Mouse (Mus musculus): Measurements from ENCODE around the gene Vmn1r4. TPM values are rescaled to one million over a fixed set of nuclear protein-coding genes. Genes with fewer than 3 reads are reported as not detected.

Vmn1r4 gene
- polyA plus RNA-seq, 1 experiment from 2014 or later: 0.47 TPM

GRCm38 (mm10) chr6:56920222-56921092 is 3.4 kb upstream of the Vmn1r4 start:
- no peak for DNase-seq (ENCODE audit: low spot score)
- H3K27me3 ChIP-seq (ENCODE audit: insufficient read depth, poor library complexity, severe bottlenecking): no peaks in the 10 kb centered on the region
- peaks cover 8% of the 10 kb centered on the region; the same call in 1 of the 2 replicates for H3K4me1 ChIP-seq (replicated peaks)
- no peaks in the 10 kb centered on the region for H3K9me3 ChIP-seq
- H3K36me3 ChIP-seq: no peaks in the 10 kb centered on the region
- no peak overlapping the region for H3K4me3 ChIP-seq
- WGBS: 75% methylated on average over 12 of the region's 12 CpGs
- H3K27ac ChIP-seq: no peak overlapping the region

DNA sequence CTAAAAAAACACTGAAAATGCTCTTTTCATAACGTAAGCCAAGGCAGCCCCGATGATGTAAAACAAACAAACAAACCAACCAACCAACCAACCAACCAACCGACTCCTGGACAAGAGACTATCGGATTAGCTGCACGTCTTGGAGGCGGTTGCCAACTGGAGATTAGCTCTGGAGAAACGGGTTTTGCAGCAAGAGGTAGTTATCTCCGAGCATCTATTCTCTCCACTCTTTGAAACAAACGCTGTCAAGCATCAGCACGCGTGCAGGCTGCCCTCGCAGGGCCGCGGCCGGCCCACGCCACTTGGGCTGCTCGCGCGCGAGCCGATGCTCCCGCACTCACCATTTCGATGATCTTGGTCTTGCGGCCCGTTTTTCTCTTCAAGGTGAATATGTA is 487 bp upstream of the Vmn1r4 start:
- H3K27ac ChIP-seq: peak overlapping the region; percentile 92
- no peaks in the 10 kb centered on the region for H3K36me3 ChIP-seq
- H3K4me3 ChIP-seq: peak overlapping the region; percentile 75
- H3K9me3 ChIP-seq: no peaks in the 10 kb centered on the region
- H3K4me1 ChIP-seq (replicated peaks): peaks cover 8% of the 10 kb centered on the region; the same call in 1 of the 2 replicates
- under 1% methylated on average over 25 of the region's 25 CpGs for WGBS
- DNase-seq (ENCODE audit: low spot score): no peak
- H3K27me3 ChIP-seq (ENCODE audit: insufficient read depth, poor library complexity, severe bottlenecking): no peaks in the 10 kb centered on the region

- DNase-seq (ENCODE audit: low spot score): no peak
- H3K4me3 ChIP-seq: no peak overlapping the region
- H3K27ac ChIP-seq: no peak overlapping the region
- no peaks in the 10 kb centered on the region for H3K27me3 ChIP-seq (ENCODE audit: insufficient read depth, poor library complexity, severe bottlenecking)
- H3K9me3 ChIP-seq: 0 out of 2 replicates have a peak, but pooled peaks cover 3% of the 10 kb centered on the region
- no peaks in the 10 kb centered on the region for H3K36me3 ChIP-seq
- no peaks in the 10 kb centered on the region for H3K4me1 ChIP-seq (replicated peaks)
- WGBS: 76% methylated on average over 4 of the region's 4 CpGs
Observed at GRCm38 (mm10) chr6:56931648-56932415, 8.0 kb downstream of the Vmn1r4 start.

DNA sequence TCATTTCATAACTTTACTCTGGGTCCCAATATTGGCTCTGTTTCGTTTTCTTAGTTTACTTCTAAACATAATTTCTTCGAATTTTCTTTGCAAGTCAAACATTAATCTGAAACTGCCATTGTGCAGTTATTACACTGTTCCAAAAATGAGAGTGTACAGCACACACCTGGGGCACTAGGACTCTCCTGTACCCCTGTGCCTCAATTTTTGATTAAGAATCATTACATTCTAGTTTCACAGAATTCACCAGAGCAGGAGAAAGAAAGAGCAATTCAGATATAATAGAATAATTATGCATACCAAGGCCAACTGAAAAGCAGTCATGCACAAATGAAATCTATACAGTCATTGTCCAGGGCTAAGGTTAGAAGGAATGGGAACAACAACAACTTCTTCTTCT is 8.6 kb downstream of the Vmn1r4 start:
- no peak overlapping the region for H3K4me3 ChIP-seq
- H3K4me1 ChIP-seq (replicated peaks): no peaks in the 10 kb centered on the region
- H3K27ac ChIP-seq: no peak overlapping the region
- DNase-seq (ENCODE audit: low spot score): no peak
- 75% methylated on average over 2 of the region's 2 CpGs for WGBS
- no peaks in the 10 kb centered on the region for H3K27me3 ChIP-seq (ENCODE audit: insufficient read depth, poor library complexity, severe bottlenecking)
- H3K36me3 ChIP-seq: no peaks in the 10 kb centered on the region
- H3K9me3 ChIP-seq: 0 out of 2 replicates have a peak, but pooled peaks cover 3% of the 10 kb centered on the region

- Histone ChIP-seq H3K27ac (no peak overlapping the region), H3K27me3 (ENCODE audit: insufficient read depth, poor library complexity, severe bottlenecking) (no peaks in the 10 kb centered on the region), H3K36me3 (no peaks in the 10 kb centered on the region), H3K4me3 (no peak overlapping the region), H3K9me3 (0 out of 2 replicates have a peak, but pooled peaks cover 3% of the 10 kb centered on the region), H3K4me1 (replicated peaks) (no peaks in the 10 kb centered on the region)
- 87% methylated on average over 4 of the region's 4 CpGs for WGBS
- no peak for DNase-seq (ENCODE audit: low spot score)
Observed at GRCm38 (mm10) chr6:56934366-56934765, 10.6 kb downstream of the Vmn1r4 start.

GRCm38 (mm10) chr6:56956436-56956835 is 32.6 kb downstream of the Vmn1r4 start:
- Histone ChIP-seq H3K4me3 (no peak overlapping the region), H3K27me3 (ENCODE audit: insufficient read depth, poor library complexity, severe bottlenecking) (no peaks in the 10 kb centered on the region), H3K9me3 (no peaks in the 10 kb centered on the region), H3K27ac (no peak overlapping the region), H3K36me3 (no peaks in the 10 kb centered on the region), H3K4me1 (replicated peaks) (no peaks in the 10 kb centered on the region)
- no peak for DNase-seq (ENCODE audit: low spot score)
- WGBS: 87% methylated on average over 5 of the region's 5 CpGs

DNA sequence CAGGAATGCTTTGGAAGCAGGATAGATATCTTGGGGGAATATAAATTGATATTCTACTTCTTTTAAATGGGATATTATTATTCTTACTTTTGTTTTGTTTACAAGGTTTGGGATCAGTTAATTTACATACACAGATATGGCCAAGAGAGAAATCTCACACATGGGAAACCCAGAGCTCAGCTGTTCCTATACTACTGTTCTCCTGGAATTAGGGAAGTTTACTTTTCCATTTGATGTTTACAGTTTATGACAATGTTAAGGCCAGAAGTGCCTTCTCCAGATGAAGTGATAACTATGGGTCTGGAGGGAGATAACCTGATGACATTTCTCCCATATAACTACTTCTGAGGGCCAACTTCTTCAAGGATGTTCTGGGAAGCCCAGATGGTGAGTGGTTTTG is 46.2 kb downstream of the Vmn1r4 start, which contains the start of gene Vmn1r5:
Gene Vmn1r5 (plus strand): TSS at position 301 of the 400 bp plus-strand sequence.
- Histone ChIP-seq H3K9me3 (no peaks in the 10 kb centered on the region), H3K36me3 (no peaks in the 10 kb centered on the region), H3K4me1 (replicated peaks) (no peaks in the 10 kb centered on the region), H3K27ac (no peak within 1 kb of the TSS), H3K4me3 (no peak within 1 kb of the TSS), H3K27me3 (ENCODE audit: insufficient read depth, poor library complexity, severe bottlenecking) (no peaks in the 10 kb centered on the region)
- DNase-seq (ENCODE audit: low spot score): no peak

DNA sequence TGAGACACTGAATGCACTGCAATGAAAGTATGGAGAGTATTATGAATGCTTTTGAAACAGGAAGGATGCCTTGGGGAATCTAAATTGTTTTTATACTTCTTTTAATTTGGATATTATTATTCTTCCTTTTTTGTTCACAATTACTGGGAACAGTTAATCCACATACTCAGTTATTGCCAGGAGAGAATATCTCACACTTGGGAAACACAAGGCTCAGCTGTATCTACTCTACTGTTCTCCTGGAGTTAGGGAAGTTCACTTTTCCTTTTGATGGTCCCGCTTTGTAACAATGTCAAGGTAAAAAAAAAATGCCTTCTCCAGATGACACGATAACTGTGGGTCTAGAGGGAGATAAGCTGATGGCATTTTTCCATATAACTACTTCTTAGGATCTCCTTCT is 73.1 kb downstream of the Vmn1r4 start, which contains the start of gene Vmn1r6:
Gene Vmn1r6 (plus strand): TSS at position 301 of the 400 bp plus-strand sequence.
- Histone ChIP-seq H3K4me3 (no peak within 1 kb of the TSS), H3K4me1 (replicated peaks) (no peaks in the 10 kb centered on the region), H3K9me3 (no peaks in the 10 kb centered on the region), H3K36me3 (no peaks in the 10 kb centered on the region), H3K27ac (no peak within 1 kb of the TSS), H3K27me3 (ENCODE audit: insufficient read depth, poor library complexity, severe bottlenecking) (no peaks in the 10 kb centered on the region)
- WGBS: 84% methylated on average over 2 of the region's 2 CpGs
- no peak for DNase-seq (ENCODE audit: low spot score)

Other genes with a start within 250 kb of the Vmn1r4 start
- gene Lsm5, start 219.3 kb upstream of the Vmn1r4 start, polyA plus RNA-seq (2016; fragmentation: Nextera tagmentation; extraction: Ambion mirVana): 188 and 197 TPM in 2 replicates
- gene Avl9, start 209.1 kb upstream of the Vmn1r4 start, polyA plus RNA-seq (2016; fragmentation: Nextera tagmentation; extraction: Ambion mirVana): 15.4 and 19.0 TPM in 2 replicates
- gene Kbtbd2, start 126.2 kb upstream of the Vmn1r4 start, polyA plus RNA-seq (2016; fragmentation: Nextera tagmentation; extraction: Ambion mirVana): 34.4 and 38.9 TPM in 2 replicates
- 60.3 and 75.5 TPM in 2 replicates for gene Fkbp9, start 92.0 kb upstream of the Vmn1r4 start, polyA plus RNA-seq (2016; fragmentation: Nextera tagmentation; extraction: Ambion mirVana)
- gene Nt5c3, start 83 bp upstream of the Vmn1r4 start, polyA plus RNA-seq (2016; fragmentation: Nextera tagmentation; extraction: Ambion mirVana): 66.4 and 73.5 TPM in 2 replicates
- gene Vmn1r5, start 46.3 kb downstream of the Vmn1r4 start, polyA plus RNA-seq (2016; fragmentation: Nextera tagmentation; extraction: Ambion mirVana): not detected in 2 replicates
- not detected in 2 replicates for gene Vmn1r6, start 73.2 kb downstream of the Vmn1r4 start, polyA plus RNA-seq (2016; fragmentation: Nextera tagmentation; extraction: Ambion mirVana)
- gene Vmn1r7, start 101.3 kb downstream of the Vmn1r4 start, polyA plus RNA-seq (2016; fragmentation: Nextera tagmentation; extraction: Ambion mirVana): not detected in 2 replicates
- not detected in 2 replicates for gene Vmn1r8, start 108.3 kb downstream of the Vmn1r4 start, polyA plus RNA-seq (2016; fragmentation: Nextera tagmentation; extraction: Ambion mirVana)
- gene Vmn1r9, start 142.8 kb downstream of the Vmn1r4 start, polyA plus RNA-seq (2016; fragmentation: Nextera tagmentation; extraction: Ambion mirVana): not detected in 2 replicates
- gene Vmn1r10, start 185.4 kb downstream of the Vmn1r4 start, polyA plus RNA-seq (2016; fragmentation: Nextera tagmentation; extraction: Ambion mirVana): not detected in 2 replicates
- not detected in 2 replicates for gene Vmn1r11, start 209.4 kb downstream of the Vmn1r4 start, polyA plus RNA-seq (2016; fragmentation: Nextera tagmentation; extraction: Ambion mirVana)
- not detected in 2 replicates for gene Vmn1r12, start 232.9 kb downstream of the Vmn1r4 start, polyA plus RNA-seq (2016; fragmentation: Nextera tagmentation; extraction: Ambion mirVana)

Measured in hindbrain, embryonic 10.5 days (tissue).